Mouse (Mus musculus): ENCODE results near the gene Sbk3.

Sbk3 gene

DNA sequence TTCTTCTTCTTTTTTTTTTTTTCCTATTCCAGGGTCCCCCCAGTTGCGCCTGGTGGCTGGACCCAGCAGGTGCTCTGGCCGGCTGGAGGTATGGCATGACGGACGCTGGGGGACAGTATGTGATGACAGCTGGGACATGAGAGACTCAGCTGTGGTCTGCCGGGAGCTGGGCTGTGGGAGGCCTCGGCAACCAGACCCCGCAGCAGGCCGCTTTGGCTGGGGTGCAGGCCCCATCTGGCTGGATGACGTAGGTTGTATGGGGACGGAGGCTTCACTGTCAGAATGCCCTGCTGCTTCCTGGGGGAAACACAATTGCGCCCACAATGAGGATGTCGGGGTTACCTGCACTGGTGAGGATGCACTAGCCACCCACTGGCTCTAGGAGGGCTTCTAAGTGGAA is 37.9 kb downstream of the Sbk3 start:
- DNase-seq (ENCODE audit: low read depth), result no peak

GRCm38 (mm10) chr7:4928323-4928722 is 42.6 kb downstream of the Sbk3 start:
- DNase-seq (ENCODE audit: low read depth), result no peak

GRCm38 (mm10) chr7:4927711-4928110 is 43.3 kb downstream of the Sbk3 start:
- no peak for DNase-seq (ENCODE audit: low read depth)

- no peak for DNase-seq (ENCODE audit: low read depth)
Measured at GRCm38 (mm10) chr7:4926849-4927248, 44.1 kb downstream of the Sbk3 start.

DNA sequence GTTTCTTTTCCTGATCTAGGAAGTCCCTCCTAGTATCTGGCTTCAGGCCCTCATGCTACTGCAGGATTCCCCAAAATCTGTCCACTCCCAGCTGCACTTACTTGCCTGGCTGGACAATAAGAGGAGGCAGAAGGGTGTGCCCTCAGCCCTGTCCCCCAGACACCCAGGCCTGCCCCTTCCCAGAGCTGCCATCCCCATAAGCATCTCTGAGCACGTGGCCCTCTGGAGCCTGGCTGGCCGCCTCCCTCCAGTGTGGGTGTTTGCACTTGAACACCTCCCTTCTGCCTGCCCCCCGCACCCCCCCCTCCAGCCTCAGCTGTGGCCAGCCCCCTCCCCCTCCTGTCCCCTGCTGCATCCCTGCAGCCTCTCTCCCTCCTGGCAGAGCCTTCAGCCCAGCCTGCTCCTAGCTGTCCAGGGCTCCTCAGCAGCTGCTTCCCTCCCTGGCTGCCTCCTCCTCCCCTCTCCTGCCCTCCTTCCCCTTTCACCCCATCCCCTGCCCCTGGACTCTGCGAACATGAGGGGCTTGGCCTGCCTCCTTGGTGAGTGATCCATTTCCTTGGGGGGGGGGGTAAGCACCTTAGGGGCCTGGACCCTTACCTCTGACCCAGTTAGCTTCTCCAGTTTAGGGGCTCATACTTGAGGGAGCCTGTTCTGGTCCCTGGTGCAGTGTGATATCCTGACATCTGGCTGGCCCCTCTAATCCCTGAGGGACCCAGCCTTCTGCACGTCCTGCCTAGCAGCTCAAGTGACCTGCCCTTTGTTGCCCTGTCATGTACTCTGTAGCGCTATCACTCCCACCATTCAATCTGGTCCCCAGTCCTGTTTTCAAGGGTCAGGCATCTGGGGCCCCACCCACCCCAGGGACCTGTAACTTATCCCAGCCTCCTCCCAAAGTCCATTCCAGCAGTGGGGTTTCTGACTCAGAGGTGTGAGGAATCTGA is 45.3 kb downstream of the Sbk3 start, which contains the start of gene Ssc5d:
Gene Ssc5d (plus strand): TSS at position 345 of the 941 bp plus-strand sequence.
- DNase-seq (ENCODE audit: low read depth), result peak; percentile 73

GRCm38 (mm10) chr7:4924891-4925301 is 46.1 kb downstream of the Sbk3 start:
- peak; percentile 79 for DNase-seq (ENCODE audit: low read depth)

DNA sequence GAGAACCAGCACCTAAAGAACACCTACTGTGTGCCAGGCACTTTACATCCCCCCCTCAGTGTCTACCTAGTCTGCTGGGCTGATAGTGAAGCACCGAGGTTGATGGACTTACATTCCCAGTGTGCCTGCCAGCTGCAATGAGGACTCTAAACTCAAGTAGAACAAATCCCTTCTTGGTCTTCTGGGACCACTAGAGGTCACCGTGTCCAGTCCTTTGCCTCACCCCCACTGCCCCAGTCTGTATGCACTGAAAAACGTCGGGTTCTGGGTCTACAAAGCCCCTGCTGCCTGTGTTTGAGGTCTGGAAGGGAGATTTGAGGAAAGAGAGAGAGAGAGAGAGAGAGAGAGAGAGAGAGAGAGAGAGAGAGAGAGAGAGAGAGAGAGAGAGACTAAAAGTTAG is 46.5 kb downstream of the Sbk3 start:
- no peak for DNase-seq (ENCODE audit: low read depth)

- DNase-seq (ENCODE audit: low read depth), result peak; percentile 52
Measured at GRCm38 (mm10) chr7:4923586-4924364, 47.2 kb downstream of the Sbk3 start.

DNA sequence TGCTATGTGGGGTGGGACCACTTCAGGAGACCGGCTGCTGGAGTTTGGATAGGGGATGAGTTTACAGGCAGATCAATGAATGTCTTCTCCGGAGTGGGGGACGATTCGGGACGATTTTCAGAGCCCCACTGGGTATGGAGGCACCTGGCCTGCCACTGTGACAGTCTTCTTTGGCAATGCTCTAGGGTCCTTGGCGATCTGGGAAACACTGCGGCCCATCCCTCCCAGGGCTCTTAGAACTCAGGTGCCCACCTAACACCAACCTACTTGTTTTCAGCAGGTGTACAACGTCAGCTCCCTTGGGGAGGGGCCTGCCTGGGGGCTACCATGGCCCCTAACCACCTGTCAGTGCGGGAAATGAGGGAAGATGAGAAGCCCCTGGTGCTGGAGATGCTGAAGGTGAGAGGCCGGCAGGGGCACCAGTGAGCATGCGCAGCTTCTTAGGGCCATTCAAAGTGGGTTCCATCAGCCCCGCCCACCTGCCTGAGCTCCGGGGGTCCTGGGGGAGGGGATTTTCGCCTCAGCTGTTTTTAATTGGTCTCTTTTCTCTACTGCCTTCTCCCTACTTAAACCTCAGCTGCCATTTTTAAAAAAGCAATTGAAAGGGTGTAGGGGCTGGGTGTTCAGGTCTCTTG is 47.9 kb downstream of the Sbk3 start:
- no peak for DNase-seq (ENCODE audit: low read depth)

DNA sequence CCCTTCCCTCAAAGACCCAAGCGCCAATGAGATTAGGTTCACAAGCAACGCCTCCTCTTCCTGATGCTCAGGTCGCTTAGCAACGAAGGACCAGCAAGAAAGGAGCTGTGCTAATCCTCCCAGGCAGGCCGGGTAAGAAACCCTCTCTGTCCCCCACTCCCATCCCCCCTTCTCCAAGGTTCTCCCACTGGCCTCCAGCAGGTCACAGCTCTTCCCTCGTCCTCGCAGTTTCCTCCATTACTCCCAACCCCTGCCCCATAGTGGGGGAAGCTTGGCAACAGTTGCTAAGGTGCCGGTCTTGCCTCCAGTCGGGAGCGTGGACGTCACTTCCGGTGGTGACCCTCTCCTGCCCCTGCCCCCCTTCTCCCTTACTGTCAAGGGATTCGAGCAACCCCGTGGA is 48.5 kb downstream of the Sbk3 start:
- DNase-seq (ENCODE audit: low read depth), result no peak

GRCm38 (mm10) chr7:4921824-4922482 is 49.0 kb downstream of the Sbk3 start, which contains the start of gene Nat14:
Gene Nat14, plus strand, starts transcription at chr7:4922028.
- no peak for DNase-seq (ENCODE audit: low read depth)

DNA sequence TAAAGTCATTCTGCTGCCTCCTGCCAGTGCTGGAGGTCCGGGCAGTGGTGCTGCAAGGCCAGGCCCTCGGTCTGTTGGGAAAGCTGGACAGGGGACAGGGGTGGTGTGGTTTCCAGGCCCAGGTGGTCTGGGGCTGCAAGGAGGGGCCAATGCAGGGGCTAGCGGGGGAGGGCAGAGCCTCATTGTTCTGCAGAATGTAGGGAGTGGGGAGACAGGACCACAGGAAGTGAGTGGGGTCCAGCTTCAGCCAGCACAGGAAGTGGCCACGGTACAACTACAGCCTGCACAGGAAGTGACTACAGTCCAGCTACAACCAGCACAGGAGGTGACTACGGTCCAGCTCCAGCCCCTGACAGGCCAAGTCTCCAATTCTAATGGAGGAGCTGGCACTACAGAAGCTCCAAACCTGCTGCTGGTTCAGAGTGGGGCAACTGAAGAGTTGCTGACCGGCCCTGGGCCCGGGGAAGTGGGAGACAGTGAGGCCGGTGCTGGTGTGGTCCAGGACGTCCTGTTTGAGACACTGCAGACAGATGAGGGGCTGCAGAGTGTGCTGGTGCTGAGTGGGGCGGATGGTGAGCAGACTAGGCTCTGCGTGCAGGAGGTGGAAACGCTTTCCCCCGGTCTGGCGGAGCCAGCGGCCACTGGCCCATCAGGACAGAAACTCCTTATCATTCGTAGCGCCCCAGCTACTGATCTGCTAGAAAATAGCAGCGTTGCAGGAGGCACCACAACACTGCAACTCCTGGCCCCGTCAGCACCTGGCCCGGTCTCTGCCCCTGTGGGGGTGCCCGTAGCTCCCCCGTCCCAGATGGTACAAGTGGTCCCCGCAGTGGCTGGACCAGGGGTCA is 49.8 kb downstream of the Sbk3 start:
- no peak for DNase-seq (ENCODE audit: low read depth)

GRCm38 (mm10) chr7:4920496-4920895 is 50.5 kb downstream of the Sbk3 start:
- no peak for DNase-seq (ENCODE audit: low read depth)

DNA sequence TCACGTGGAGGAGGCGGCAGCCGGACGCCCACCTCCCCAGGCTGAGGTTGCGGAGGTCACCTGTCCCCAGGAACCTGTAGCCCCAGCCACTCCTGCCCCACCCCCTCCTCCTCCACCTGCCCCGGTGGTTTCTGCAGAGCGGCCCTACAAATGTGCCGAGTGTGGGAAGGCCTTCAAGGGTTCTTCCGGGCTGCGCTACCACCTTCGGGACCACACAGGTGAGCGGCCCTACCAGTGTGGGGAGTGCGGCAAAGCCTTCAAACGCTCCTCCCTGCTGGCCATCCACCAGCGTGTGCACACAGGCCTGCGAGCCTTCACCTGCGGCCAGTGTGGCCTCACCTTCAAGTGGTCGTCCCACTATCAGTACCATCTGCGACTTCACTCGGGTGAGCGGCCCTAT is 51.0 kb downstream of the Sbk3 start:
- DNase-seq (ENCODE audit: low read depth), result no peak

DNA sequence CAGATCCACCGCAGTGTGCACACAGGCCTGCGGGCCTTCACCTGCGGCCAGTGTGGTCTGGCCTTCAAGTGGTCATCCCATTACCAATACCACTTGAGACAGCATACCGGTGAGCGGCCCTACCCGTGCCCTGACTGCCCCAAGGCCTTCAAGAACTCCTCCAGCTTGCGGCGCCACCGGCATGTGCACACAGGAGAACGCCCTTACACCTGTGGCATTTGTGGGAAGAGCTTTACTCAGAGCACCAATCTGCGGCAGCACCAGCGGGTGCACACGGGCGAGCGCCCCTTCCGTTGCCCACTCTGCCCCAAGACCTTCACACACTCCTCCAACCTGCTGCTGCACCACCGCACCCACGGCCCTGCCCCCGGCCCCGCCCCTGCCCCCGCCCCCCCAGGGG is 51.9 kb downstream of the Sbk3 start:
- DNase-seq (ENCODE audit: low read depth), result no peak

DNA sequence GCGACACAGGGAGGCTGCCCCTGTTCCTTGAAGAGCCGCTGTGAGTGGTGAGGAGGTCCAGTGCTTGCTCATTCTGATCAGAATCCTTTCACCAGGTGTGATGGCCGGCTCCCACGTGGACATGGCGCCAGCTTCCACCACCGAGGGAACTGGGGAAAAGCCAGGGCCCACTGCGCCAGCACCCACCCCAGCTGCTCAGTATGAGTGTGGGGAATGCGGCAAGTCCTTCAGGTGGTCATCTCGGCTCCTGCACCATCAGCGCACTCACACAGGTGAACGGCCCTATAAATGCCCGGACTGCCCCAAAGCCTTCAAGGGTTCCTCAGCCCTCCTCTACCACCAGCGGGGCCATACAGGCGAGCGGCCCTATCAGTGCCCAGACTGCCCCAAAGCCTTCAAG is 52.3 kb downstream of the Sbk3 start:
- DNase-seq (ENCODE audit: low read depth), result no peak

DNA sequence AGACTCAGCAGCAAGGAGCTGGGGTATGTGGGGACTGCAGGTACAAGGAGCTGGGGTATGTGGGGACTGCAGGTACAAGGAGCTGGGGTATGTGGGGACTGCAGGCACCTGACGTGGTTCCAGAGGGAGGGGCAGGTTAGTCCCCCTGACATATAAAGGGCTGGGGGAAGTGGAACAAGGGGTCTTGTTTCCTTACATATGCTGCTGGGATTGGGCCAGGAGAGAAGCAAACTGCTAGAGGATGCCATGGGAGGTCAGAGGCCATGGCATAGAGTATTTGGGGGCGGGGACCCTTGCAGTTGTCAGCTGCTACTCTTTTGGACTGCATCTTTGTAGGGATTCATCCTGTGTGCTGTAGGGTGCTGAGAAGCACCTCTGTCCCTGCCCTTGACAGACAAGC is 53.5 kb downstream of the Sbk3 start:
- DNase-seq (ENCODE audit: low read depth), result no peak

DNA sequence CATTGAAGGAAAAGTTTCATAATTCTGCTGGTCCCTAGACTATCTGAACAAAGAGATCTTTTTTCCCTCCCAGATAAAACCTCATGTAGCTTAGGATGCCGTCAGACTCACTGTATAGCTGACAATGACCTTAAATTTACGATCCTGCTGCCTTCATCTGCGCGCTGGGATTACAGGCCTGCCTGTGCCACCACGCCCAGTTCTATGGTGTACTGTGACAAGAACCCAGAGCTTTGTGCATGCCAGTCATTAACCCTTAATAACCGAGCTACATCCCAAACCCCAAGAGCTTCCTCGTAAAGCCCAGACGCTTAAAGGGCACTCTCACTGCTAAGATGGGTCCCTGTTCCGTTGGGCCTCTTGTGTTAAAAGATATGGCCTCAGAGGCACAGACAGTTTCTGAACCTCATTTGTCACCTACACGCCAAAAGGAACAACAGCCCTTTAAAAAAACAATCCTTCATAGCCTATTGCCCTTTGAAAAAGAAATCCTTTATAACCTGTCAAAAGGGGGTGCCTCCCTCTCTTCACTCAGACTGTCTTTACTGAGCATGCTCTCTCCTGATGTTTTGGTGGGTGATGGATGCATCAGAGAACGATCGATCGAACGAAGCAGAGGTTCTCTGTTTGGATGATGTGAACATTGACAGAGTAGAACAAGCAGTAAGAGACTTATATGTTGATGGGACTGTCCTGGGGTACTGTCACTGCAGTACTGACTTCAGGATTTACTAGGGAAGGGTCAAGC is 55.1 kb downstream of the Sbk3 start:
- DNase-seq (ENCODE audit: low read depth), result no peak

Measured in fibroblast of lung, adult 2 months (primary cell).